Mouse (Mus musculus) olfactory bulb, adult 2 months (tissue): ENCODE measurements around the gene Tatdn3.

Source experiments
- CTCF ChIP-seq: fragments of 200-500 bp; IDR thresholded peaks from 2 replicates; pipeline ENCODE4 v1.5.1; 2012; ENCODE audit warnings: low read depth, mild to moderate bottlenecking, low read length, moderate library complexity; ENCODE audit not compliant: insufficient read depth
- POLR2A ChIP-seq: fragments of 200-500 bp; IDR thresholded peaks from 2 replicates; pipeline ENCODE4 v1.6.1; 2012; ENCODE audit warnings: mild to moderate bottlenecking, low read depth, low read length, moderate library complexity; ENCODE audit not compliant: insufficient read depth

DNA sequence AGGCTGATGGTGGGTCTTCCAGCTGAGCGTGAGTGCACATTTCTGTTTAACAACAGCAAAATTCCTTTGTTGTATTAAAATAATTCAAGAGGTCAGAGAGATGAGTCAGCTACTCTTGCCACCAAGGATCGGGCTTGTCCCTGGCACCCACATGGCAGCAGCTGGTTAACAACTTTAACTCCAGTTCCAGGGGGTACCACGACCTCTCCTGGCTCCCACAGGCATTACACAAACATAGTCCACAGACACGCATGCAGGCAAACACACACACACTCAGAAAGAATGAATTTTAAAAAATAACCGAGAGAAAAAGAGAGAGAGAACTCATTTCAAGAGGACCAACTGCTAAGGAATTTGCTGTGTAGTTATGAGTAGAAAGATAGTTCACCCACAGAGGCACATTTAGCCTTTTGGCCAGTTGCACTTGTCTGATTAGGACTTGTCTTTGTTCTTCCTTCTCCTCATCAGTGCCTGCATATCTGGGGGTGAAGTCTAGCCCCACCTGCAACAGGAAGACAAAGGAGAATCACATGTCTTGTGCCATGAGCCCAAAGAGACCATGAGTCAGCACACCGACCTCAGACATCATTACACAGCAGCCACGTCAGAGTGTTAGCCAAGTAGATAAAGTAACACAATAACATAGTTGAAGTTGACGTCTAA, 7.7 kb downstream of the Tatdn3 start:
- no peak for TF ChIP-seq CTCF
- TF ChIP-seq POLR2A = no peak
